8 mouse cellular contexts compared by ENCODE assay signal in genomic region chr6:52213119-52213986, GRCm38 (mm10). TPM values are rescaled to one million over a fixed set of nuclear protein-coding genes. Genes with fewer than 3 reads are reported as not detected.
DNase-seq lines count a peak whose midpoint lies in the region; ATAC-seq lines count a peak whose summit lies in the region.

Hoxa3 (minus strand) TSS chr6:52213336.
Gm28308 (minus strand) TSS chr6:52213339.

- peaks cover 13% of the 10 kb centered on the region for H3K4me1 ChIP-seq in heart, embryonic 16.5 days (ENCODE audit: control insufficient read depth, insufficient read depth, low read length)
- peaks cover 71% of the 10 kb centered on the region for H3K4me1 ChIP-seq in limb, embryonic 13.5 days
- peaks cover 30% of the 10 kb centered on the region for H3K4me1 ChIP-seq in neural tube, embryonic 14.5 days (ENCODE audit: control insufficient read depth, insufficient read depth, low read length)

- no peaks in the 10 kb centered on the region for H3K36me3 ChIP-seq in heart, embryonic 16.5 days (ENCODE audit: control insufficient read depth, insufficient read depth)
- no peaks in the 10 kb centered on the region for H3K36me3 ChIP-seq in limb, embryonic 13.5 days
- no peaks in the 10 kb centered on the region for H3K36me3 ChIP-seq in neural tube, embryonic 14.5 days (ENCODE audit: control insufficient read depth, insufficient read depth, low read length)

- no peak for ATAC-seq in heart, embryonic 16.5 days (replicated peaks; ENCODE audit: extremely low read depth, insufficient read depth, low FRiP score)
- ATAC-seq in limb, embryonic 13.5 days (ENCODE audit: low FRiP score, low read depth) = peak; percentile 58
- ATAC-seq in neural tube, embryonic 14.5 days (ENCODE audit: low read depth) = peak; percentile 76

- no peaks in the 10 kb centered on the region for H3K9me3 ChIP-seq in heart, embryonic 16.5 days (replicated peaks; ENCODE audit: control insufficient read depth, low read length)
- H3K9me3 ChIP-seq in limb, embryonic 13.5 days = no peaks in the 10 kb centered on the region
- H3K9me3 ChIP-seq in neural tube, embryonic 14.5 days (ENCODE audit: control insufficient read depth, low read length) = no peaks in the 10 kb centered on the region

- no peak within 1 kb of the TSS for H3K27ac ChIP-seq in heart, embryonic 16.5 days (ENCODE audit: low read length)
- H3K27ac ChIP-seq in limb, embryonic 13.5 days = peak within 1 kb of the TSS; percentile 97
- peak within 1 kb of the TSS; percentile 99 for H3K27ac ChIP-seq in neural tube, embryonic 14.5 days (ENCODE audit: low read depth, low read length)

- DNase-seq in CD4-positive, CD25-positive, alpha-beta regulatory T cell, adult 2 months (ENCODE audit: low read depth, low spot score) = peak; percentile 48
- DNase-seq in adrenal gland, adult 2 months = peak; percentile 85
- no peak for DNase-seq in right cerebral cortex, postnatal 14 days
- no peak for DNase-seq in left cerebral cortex, adult 9 months (ENCODE audit: low spot score in 2 of 2)
- DNase-seq in right cerebral cortex, postnatal 36 days (ENCODE audit: low spot score in 2 of 2) = no peak

- peak within 1 kb of the TSS; percentile 39 for H3K4me3 ChIP-seq in heart, embryonic 16.5 days (ENCODE audit: low read length)
- H3K4me3 ChIP-seq in limb, embryonic 13.5 days = peak within 1 kb of the TSS; percentile 78
- peak within 1 kb of the TSS; percentile 88 for H3K4me3 ChIP-seq in neural tube, embryonic 14.5 days (ENCODE audit: low read depth, low read length)

- 6% methylated on average over 38 of the region's 38 CpGs for WGBS in heart, embryonic 16.5 days
- WGBS in limb, embryonic 13.5 days = 2% methylated on average over 38 of the region's 38 CpGs
- 2% methylated on average over 38 of the region's 38 CpGs for WGBS in neural tube, embryonic 14.5 days

- H3K4me2 ChIP-seq in heart, embryonic 16.5 days (ENCODE audit: low read depth, low read length) = peak within 1 kb of the TSS; percentile 49
- peak within 1 kb of the TSS; percentile 90 for H3K4me2 ChIP-seq in limb, embryonic 13.5 days (replicated peaks)
- H3K4me2 ChIP-seq in neural tube, embryonic 14.5 days (ENCODE audit: low read depth, low read length) = peak within 1 kb of the TSS; percentile 99

- H3K9ac ChIP-seq in heart, embryonic 16.5 days (ENCODE audit: low read length) = no peak within 1 kb of the TSS
- H3K9ac ChIP-seq in limb, embryonic 13.5 days = peak within 1 kb of the TSS; percentile 95
- H3K9ac ChIP-seq in neural tube, embryonic 14.5 days (replicated peaks; ENCODE audit: low read depth, low read length) = peak within 1 kb of the TSS; percentile 98

- peaks cover 98% of the 10 kb centered on the region for H3K27me3 ChIP-seq in heart, embryonic 16.5 days (ENCODE audit: control insufficient read depth, insufficient read depth, low read length)
- H3K27me3 ChIP-seq in limb, embryonic 13.5 days = peaks cover 26% of the 10 kb centered on the region
- H3K27me3 ChIP-seq in neural tube, embryonic 14.5 days (ENCODE audit: control insufficient read depth, insufficient read depth, low read length) = no peaks in the 10 kb centered on the region

RNA-seq across cellular contexts. Expression of gene Hoxa3, which starts in this region (rescaled TPM):
- total RNA-seq in adrenal gland, adult 2 months (2021) = 1 to 10 TPM; 2.7 to 5.4 TPM
- 6.8 and 8.1 TPM in 2 replicates for polyA plus RNA-seq in adrenal gland, adult 2 months (2012; rRNA removed)
- polyA plus RNA-seq in heart, embryonic 16.5 days (2015; fragmentation: Nextera tagmentation; extraction: Ambion mirVana) = 0.89 and 1.3 TPM in 2 replicates
- 5.9 and 6.3 TPM in 2 replicates for polyA plus RNA-seq in limb, embryonic 13.5 days (2015; fragmentation: Nextera tagmentation; extraction: Ambion mirVana)
- 10.8 and 13.4 TPM in 2 replicates for polyA plus RNA-seq in neural tube, embryonic 14.5 days (2014; fragmentation: Nextera tagmentation; extraction: Ambion mirVana)

RNA-seq across cellular contexts. Expression of gene Gm28308, which starts in this region (rescaled TPM):
- 1 to 10 TPM in 1 of 2 experiments, not detected in 1; 1.0 TPM for total RNA-seq in adrenal gland, adult 2 months (2021)
- 1.9 and 2.5 TPM in 2 replicates for polyA plus RNA-seq in adrenal gland, adult 2 months (2012; rRNA removed)
- polyA plus RNA-seq in heart, embryonic 16.5 days (2015; fragmentation: Nextera tagmentation; extraction: Ambion mirVana) = not detected in 2 replicates
- polyA plus RNA-seq in limb, embryonic 13.5 days (2015; fragmentation: Nextera tagmentation; extraction: Ambion mirVana) = 0.29 TPM in 1 of 2 replicates, not detected in the other
- polyA plus RNA-seq in neural tube, embryonic 14.5 days (2014; fragmentation: Nextera tagmentation; extraction: Ambion mirVana) = 4.2 TPM in 1 of 2 replicates, not detected in the other

Comparison
In these comparisons a context has a peak if more than half of its experiments do, and no peak if none do; other contexts are left out.
1. DNase-seq: peak in CD4-positive, CD25-positive, alpha-beta regulatory T cell, adult 2 months (single experiment) and adrenal gland, adult 2 months (single experiment); none in right cerebral cortex, postnatal 14 days (single experiment), left cerebral cortex, adult 9 months (0 of 2) and right cerebral cortex, postnatal 36 days (0 of 2).
2. H3K4me2 ChIP-seq: peak in every context shown above with its lines; median percentile 99 in neural tube, embryonic 14.5 days; 90 in limb, embryonic 13.5 days; 49 in heart, embryonic 16.5 days.
3. Peak in every context shown above with its lines, with median percentiles within 50 percentile points of each other: H3K4me3 ChIP-seq.